Mouse (Mus musculus) liver, adult 2 months (tissue): Measurements from ENCODE around the gene Atp2c2. TPM values are rescaled to one million over a fixed set of nuclear protein-coding genes. Genes with fewer than 3 reads are reported as not detected.

Source experiments
- DNase-seq: peaks from one replicate; pipeline ENCODE4 v3.0.0-alpha.2; 2011; ENCODE audit warnings: low read depth, low spot score; ENCODE audit errors: extremely low read depth
- H3K27ac ChIP-seq: fragments of 200-500 bp; replicated peaks from 2 replicates; pipeline ENCODE4 v1.5.1; 2012; ENCODE audit warnings: low read depth, mild to moderate bottlenecking, control low read depth, inconsistent platforms, low read length; ENCODE audit not compliant: insufficient read depth
- H3K27me3 ChIP-seq: fragments of 200-500 bp; 2 replicates; pipeline ENCODE4 v1.6.1; 2012; ENCODE audit warnings: mild to moderate bottlenecking, moderate library complexity, low read length, inconsistent platforms; ENCODE audit not compliant: control insufficient read depth, insufficient read depth
- H3K36me3 ChIP-seq: fragments of 200-500 bp; 2 replicates; pipeline ENCODE4 v1.6.1; 2012; ENCODE audit warnings: low read length, inconsistent platforms; ENCODE audit not compliant: control insufficient read depth, insufficient read depth
- H3K4me1 ChIP-seq: fragments of 200-500 bp; 2 replicates; pipeline ENCODE4 v1.6.1; 2011; ENCODE audit warnings: low read length; ENCODE audit not compliant: control insufficient read depth, insufficient read depth
- H3K4me3 ChIP-seq: fragments of 200-500 bp; 2 replicates; pipeline ENCODE4 v1.5.1; 2011; ENCODE audit warnings: low read depth, mild to moderate bottlenecking, control low read depth, low read length, moderate library complexity; ENCODE audit not compliant: insufficient read depth
- H3K79me2 ChIP-seq: fragments of 200-500 bp; 2 replicates; pipeline ENCODE4 v1.6.1; 2012; ENCODE audit warnings: inconsistent platforms, mild to moderate bottlenecking, low read length, moderate library complexity; ENCODE audit not compliant: control insufficient read depth, insufficient read depth
- H3K9ac ChIP-seq: fragments of 200-500 bp; 2 replicates; pipeline ENCODE4 v1.6.1; 2012; ENCODE audit warnings: low read depth, mild to moderate bottlenecking, control low read depth, inconsistent platforms, low read length
- CTCF ChIP-seq: fragments of 200-500 bp; IDR thresholded peaks from 2 replicates; pipeline ENCODE4 v1.5.1; 2011; ENCODE audit warnings: low read depth, low read length, control low read depth
- POLR2A ChIP-seq: fragments of 200-500 bp; IDR thresholded peaks from 2 replicates; pipeline ENCODE4 v1.6.1; 2011; ENCODE audit warnings: low read length, control low read depth; ENCODE audit not compliant: insufficient read depth; ENCODE audit errors: extremely low read depth
- WGBS: fragments of 180-500 bp; shearing (Covaris S2); methylation state at CpG from one replicate; pipeline ENCODE4 v1.1.7; 2018; 5-methylcytosine and 5-hydroxymethylcytosine counted together
- polyA plus RNA-seq: library from polyadenylated mRNA; depleted of rRNA; stranded (reverse); fragments of >200 nt; gene quantifications from 2 replicates; pipeline ENCODE4 v1.2.3, GENCODE M21; 2012
- total RNA-seq: library from RNA; depleted of rRNA; stranded (reverse); fragments of >200 nt; gene quantifications from 2 replicates; pipeline ENCODE4 v1.2.3, GENCODE M21; 2014

The Atp2c2 gene
- total and polyA plus RNA-seq, 2 experiments, result not detected

DNA sequence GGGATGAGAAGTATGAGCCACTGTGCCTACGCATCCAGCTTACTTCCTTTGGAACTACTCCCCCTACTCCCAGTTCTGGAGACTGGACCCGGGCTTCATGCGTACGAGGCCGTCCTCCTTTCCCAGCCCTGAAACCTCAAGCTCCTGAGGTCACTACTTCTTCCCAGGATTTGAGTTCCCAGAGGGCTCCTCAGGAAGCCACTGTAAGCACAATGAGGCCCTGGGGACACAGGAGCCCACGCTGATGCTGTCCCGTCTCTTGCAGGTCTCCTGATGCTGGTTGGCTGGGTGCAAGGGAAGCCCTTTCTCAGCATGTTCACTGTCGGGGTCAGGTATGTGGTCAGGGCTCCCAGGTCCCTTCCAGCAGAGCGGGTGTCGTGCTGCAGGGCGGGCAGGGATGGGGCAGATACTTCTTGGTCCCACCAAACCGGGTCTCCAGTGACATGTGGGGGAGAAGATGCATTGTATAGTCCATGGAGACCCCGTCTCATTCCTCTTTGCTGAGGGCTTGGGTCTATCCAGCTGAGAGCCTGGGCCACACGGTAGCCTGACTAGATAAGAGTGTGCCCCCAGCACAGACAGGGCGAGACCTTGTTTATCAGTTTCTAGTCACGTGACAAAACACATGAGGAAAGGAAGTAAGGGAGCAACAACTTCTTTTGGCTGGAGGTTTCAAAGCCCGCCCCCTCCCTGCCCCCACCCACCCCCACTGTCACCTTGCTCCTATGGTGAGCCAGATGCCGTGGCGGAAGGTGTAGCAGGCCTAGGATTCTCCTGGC is 38.5 kb downstream of the Atp2c2 start:
- H3K4me1 ChIP-seq, result no peaks in the 10 kb centered on the region
- TF ChIP-seq CTCF (no peak), POLR2A (no peak)
- no peak overlapping the region for H3K4me3 ChIP-seq
- no peaks in the 10 kb centered on the region for H3K36me3 ChIP-seq
- no peaks in the 10 kb centered on the region for H3K79me2 ChIP-seq
- H3K27ac ChIP-seq, result 0 out of 2 replicates have a peak overlapping the region, but pooled peaks have one; percentile 12
- WGBS, result 77% methylated on average over 19 of the region's 19 CpGs
- no peaks in the 10 kb centered on the region for H3K27me3 ChIP-seq
- no peak for DNase-seq
- H3K9ac ChIP-seq, result no peak overlapping the region

DNA sequence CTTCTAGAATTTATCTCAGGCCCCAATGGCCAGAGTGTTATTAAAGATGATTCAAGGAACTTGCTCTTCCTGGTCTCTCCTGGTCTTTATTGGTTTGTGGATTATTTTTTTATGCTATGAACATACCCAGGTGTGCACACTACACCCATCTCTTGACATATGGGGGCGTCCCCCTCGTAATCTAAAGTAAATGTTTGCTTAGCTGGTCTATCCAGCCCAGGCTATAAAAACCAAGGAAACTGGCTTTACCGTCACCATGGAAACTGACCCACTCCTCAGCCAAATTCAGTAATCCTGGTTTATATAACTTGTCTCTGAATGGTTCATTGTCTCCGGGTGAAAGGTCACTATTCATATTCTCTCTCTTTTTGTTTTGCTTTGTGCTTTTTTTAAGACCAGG is 40.8 kb downstream of the Atp2c2 start:
- Histone ChIP-seq H3K9ac (no peak overlapping the region), H3K27me3 (no peaks in the 10 kb centered on the region), H3K4me1 (no peaks in the 10 kb centered on the region), H3K4me3 (no peak overlapping the region), H3K27ac (no peak overlapping the region), H3K36me3 (no peaks in the 10 kb centered on the region), H3K79me2 (no peaks in the 10 kb centered on the region)
- TF ChIP-seq CTCF, result no peak
- TF ChIP-seq POLR2A, result no peak
- 66% methylated on average over 4 of the region's 4 CpGs for WGBS
- DNase-seq, result no peak

DNA sequence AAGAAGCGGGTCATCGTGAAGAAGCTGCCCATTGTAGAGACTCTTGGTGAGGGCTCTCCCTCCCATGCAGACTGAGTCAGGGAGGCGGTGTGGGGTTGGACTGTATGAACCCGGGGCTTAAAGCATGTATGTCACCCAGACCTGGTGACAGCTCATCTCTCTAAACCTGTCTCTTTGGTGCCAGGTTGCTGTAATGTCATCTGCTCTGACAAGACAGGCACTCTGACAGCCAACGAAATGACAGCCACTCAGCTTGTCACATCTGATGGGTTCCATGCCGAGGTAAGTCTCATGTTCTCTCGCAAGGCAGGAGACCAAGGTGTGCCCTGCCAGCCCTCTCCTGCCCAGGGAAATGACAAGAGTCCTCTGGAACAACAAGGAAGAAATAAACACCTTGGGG is 42.6 kb downstream of the Atp2c2 start:
- H3K27ac ChIP-seq, result no peak overlapping the region
- no peak overlapping the region for H3K4me3 ChIP-seq
- H3K9ac ChIP-seq, result no peak overlapping the region
- H3K27me3 ChIP-seq, result no peaks in the 10 kb centered on the region
- TF ChIP-seq POLR2A (no peak), CTCF (no peak)
- no peaks in the 10 kb centered on the region for H3K36me3 ChIP-seq
- WGBS, result 88% methylated on average over 7 of the region's 7 CpGs
- H3K4me1 ChIP-seq, result no peaks in the 10 kb centered on the region
- DNase-seq, result no peak
- H3K79me2 ChIP-seq, result no peaks in the 10 kb centered on the region

DNA sequence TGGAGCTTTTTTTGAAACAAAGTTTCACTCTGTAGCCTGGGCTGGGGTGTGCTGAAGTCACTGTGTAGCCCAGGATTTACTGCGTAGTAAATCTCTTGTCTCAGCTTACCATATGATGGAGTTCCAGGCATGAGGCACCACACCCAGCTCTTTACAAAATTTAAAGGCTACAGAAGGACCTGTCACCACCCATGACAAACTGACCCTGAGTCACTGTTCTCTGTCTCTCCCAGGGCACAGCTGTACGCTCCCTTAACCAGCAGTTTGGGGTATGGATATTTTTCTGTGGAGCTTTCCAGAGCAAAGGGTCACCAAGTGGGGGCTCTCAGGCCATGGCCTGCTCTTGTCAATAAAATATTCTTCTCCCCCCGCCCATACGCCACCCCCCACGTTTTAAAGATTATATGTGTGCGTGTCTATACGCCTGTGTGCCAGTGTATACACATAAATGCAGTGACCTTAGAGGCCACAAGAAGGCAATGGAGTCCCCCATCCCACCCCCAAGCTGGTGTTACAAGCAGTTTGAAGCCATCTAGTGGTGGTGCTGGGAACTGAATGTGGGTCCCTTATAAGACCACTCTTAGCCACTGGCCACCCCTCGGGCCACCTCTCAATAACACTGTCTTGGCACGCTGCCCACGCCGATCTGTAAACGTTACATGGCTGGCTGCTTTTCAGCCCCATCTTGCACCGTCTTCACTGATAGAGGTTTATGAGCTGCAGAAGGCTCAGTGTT is 43.6 kb downstream of the Atp2c2 start:
- peak; percentile 18 for DNase-seq
- Histone ChIP-seq H3K9ac (no peak overlapping the region), H3K27ac (no peak overlapping the region), H3K79me2 (no peaks in the 10 kb centered on the region), H3K36me3 (no peaks in the 10 kb centered on the region), H3K4me3 (no peak overlapping the region), H3K4me1 (no peaks in the 10 kb centered on the region), H3K27me3 (no peaks in the 10 kb centered on the region)
- TF ChIP-seq CTCF (peak; percentile 64), POLR2A (no peak)
- WGBS, result 52% methylated on average over 13 of the region's 13 CpGs

DNA sequence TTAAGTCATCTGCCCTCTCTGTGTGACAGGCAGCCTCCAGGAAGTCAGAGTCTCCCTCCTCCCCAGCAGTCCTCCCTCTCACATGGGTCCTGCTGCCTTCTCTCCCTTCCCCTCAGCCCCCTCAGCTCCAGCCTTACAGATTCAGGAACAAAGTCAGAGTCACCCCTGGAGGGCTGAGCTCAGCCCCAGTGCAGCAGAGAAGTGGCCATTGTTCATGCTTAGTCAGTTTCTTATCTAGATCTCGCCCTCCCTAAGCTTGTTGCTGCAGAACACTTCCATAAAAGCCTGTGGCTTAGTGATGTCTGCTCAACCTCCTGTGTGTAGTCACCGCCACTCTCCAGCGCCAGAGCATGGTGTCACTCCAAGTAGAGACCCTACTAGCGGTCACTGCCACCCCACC is 44.8 kb downstream of the Atp2c2 start:
- TF ChIP-seq POLR2A (no peak), CTCF (no peak)
- no peak for DNase-seq
- no peaks in the 10 kb centered on the region for H3K27me3 ChIP-seq
- WGBS, result 93% methylated on average over 4 of the region's 4 CpGs
- H3K4me1 ChIP-seq, result no peaks in the 10 kb centered on the region
- no peak overlapping the region for H3K27ac ChIP-seq
- no peaks in the 10 kb centered on the region for H3K79me2 ChIP-seq
- no peak overlapping the region for H3K4me3 ChIP-seq
- no peaks in the 10 kb centered on the region for H3K36me3 ChIP-seq
- H3K9ac ChIP-seq, result no peak overlapping the region
